Mouse (Mus musculus): ENCODE results near the gene Slc29a3. TPM values are rescaled to one million over a fixed set of nuclear protein-coding genes. Genes with fewer than 3 reads are reported as not detected.

The Slc29a3 gene
- total RNA-seq, 2 experiments from 2014 or later, result 13.5 to 18.0 TPM

GRCm38 (mm10) chr10:60668591-60668990, 84.0 kb downstream of the Slc29a3 start:
- DNase-seq, result no peak

Other genes with a start within 250 kb of the Slc29a3 start
- gene Cdh23, start 56.3 kb downstream of the Slc29a3 start, total RNA-seq (2021), result 1 to 10 TPM; 2.5 to 7.2 TPM
- 10 to 100 TPM; 14.0 to 16.1 TPM for gene Unc5b, start 78.8 kb upstream of the Slc29a3 start, total RNA-seq (2021)